Mouse (Mus musculus): Measurements from ENCODE around the gene Tma7.

The Tma7 gene

DNA sequence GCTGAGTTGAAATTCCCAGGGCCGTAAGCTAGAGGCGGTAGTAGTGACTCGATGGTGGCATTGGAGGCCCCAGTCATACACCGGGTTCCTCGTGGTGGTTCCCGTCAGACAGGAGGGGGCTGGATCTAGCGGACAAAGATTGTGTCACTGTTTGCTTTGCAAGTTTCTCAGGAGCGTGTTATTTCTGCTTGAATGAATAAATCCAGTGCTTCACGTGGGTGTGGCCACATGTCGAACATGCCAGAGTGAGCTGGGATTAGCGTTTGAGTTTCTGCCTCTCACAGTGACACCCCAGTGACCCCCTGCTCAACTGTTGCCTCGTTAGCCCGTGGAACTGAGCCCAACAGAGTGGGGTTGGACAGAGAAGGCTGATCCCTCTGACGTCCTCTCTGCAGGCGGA lies 8.1 kb upstream of the Tma7 start:
- in situ Hi-C loops (cut with MboI; ENCODE audit: unreplicated experiment in 2 of 2): loop anchor here in 1 of 2 experiments (25.0 kb wide), 1 partner anchor 1553 kb away; the partner anchor contains the start of genes Cyb561d2, Nprl2, Tmem115 and Zmynd10

DNA sequence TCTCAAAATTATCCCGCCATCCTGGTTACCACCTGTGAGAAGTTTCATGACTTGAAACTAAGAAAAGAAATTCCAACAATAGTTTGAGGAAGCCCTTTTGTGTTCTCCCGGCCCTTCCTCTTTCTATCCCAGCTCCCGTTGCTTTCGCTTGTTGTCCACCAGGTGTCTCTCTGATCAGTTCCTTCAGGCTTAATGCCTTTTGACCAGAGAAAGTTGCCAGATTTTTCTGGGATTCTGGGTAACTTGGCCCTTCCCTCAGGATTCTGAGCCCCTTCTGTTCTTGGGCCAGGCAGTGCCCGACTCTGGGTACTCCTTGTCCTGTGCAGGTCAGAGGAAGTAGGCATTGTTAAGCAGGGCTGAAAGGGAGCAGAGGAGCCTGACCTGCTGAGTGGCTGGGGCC lies 5.6 kb upstream of the Tma7 start:
- in situ Hi-C loops (cut with MboI; ENCODE audit: unreplicated experiment in 2 of 2): loop anchor here in 1 of 2 experiments (25.0 kb wide), 1 partner anchor 1551 kb away; the partner anchor contains the start of genes Cyb561d2, Nprl2, Tmem115 and Zmynd10

DNA sequence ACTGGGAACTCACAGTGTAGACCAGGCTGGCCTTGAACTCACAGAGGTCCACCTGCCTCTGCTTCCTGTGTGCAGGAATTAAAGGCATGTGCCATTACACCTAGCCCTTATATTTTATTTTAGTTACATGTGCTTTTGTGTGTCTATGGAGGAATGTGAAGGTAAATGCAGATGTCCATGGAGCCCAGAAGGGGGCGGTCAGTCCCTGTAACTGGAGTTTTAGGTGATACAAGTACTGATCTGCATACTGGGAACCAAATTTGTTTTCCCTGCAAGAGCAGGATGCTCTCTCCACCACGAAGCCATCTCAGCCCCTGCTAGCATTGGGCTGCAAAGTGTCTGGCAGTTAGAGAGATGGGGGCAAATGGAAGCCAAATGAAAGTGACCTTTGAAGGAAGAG lies 2.5 kb upstream of the Tma7 start:
- in situ Hi-C loops (cut with MboI; ENCODE audit: unreplicated experiment in 2 of 2): loop anchor here in 1 of 2 experiments (25.0 kb wide), 1 partner anchor 1548 kb away; the partner anchor contains the start of genes Cyb561d2, Nprl2, Tmem115 and Zmynd10

DNA sequence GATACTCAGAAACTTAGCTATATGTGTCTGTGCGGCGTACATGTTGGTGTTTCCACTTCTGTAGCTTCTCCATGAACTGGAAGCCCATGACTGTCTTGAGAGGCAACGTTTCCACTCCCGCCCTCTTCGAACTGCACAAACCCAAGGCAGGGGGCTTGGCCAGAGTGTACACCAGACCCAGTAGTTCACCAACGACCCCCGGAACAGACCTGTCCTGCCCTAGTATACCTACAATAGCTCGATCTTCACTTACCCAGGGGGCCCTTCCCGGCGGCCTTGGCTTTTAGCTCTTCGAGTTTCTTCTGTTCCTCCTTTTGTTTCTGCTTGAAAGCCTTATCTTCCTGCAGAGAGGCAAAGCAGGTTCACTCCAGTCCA lies 651 bp downstream of the Tma7 start:
- in situ Hi-C loops (cut with MboI; ENCODE audit: unreplicated experiment in 2 of 2): loop anchor here in 1 of 2 experiments (25.0 kb wide), 1 partner anchor 1544 kb away; the partner anchor contains the start of genes Cyb561d2, Nprl2, Tmem115 and Zmynd10

DNA sequence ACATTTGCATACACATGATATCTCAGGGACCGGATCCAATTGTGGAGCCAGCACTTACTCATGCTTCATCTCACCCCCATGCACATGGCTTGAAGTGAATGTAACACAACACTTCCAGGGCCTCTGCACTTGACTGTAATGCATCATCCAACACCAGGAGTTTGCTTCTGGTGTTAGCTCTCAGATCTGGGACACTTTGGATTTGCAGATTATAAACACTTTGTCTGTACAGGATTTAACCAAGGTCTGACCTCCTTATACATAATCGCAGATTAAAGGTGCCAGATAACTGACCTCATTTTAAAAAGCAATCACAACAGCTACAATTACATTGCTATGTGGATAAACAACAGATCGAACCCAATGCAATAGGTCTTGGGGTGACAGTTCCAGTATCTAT lies 1.9 kb downstream of the Tma7 start:
- in situ Hi-C loops (cut with MboI; ENCODE audit: unreplicated experiment in 2 of 2): loop anchor here in 1 of 2 experiments (25.0 kb wide), 1 partner anchor 1543 kb away; the partner anchor contains the start of genes Cyb561d2, Nprl2, Tmem115 and Zmynd10

DNA sequence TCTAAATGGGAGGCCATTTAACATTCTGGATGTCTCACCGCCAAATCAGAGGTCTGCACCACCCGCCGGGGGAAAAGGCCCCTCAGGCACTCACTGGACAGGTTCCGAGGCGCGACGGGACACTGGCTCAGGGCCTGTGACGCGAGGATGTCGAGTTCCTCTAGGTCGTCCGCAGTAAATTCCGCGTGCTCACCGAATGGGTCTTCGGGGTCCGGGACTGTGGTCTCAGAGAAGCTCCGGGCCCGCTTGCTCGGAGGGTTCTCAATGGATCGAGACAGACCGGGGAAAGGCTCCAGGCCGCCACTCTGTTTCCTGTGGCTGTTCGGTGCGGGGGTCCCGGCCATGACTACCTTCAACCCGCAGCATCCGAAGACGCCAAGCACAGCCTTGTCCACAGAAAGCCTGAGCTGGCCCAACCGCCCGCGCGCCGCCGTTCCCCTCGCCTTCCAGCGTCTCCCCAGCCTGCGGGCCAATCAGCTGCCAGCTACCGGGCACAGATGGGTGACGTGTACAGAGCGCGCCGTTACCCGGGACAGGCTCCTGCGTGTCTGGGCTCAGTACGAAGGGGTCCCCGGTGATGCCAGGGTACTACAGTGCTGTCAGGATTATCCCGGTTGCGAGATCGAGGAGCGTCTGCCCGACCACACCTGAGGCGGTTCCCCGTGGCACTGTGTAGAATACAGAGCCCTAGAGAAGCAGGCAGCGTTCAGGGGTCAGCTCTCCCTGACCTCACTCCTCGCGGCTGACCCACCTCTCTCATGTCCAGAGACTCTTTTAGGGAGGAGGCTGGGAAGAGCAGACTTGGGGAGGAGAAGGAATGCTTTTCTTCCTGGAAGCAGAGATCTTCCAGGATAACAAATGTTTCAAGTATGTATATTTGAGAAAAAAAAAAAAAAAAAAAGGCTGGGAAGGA lies 8.5 kb downstream of the Tma7 start, which contains the start of gene Atrip:
TSS of gene Atrip (minus strand) at position 464 of the 913 bp plus-strand sequence.
- in situ Hi-C loops (cut with MboI; ENCODE audit: unreplicated experiment in 2 of 2): no loop called here

DNA sequence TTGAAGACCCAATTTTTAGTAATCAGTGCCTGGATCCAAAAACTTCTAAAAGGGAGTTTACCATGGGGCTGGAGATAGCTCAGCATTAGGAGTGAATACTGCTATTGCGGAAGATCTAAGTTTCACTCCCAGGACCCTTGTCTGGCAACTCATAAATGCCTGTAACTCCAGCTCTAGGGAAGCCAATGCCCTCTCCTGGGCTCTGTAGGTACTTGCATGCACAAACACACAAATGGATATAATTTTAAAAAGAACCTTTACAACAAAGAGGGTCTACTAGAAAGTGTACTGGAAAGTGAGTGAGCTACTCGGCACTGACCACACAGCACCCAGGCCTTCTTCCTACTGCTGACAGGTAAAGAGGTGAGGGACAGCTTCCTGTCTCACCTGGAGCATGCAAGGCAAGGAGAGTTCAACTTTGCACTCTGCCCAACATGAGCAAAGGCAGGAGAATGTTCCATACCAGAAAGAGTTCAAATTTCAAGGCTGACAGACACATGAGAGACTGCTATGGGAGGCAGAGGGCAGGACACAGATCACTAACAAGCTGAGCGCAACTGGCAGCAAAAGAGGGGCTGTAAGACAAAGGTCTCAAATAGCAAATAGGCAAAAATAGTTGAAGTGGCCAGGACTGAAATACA lies 14.2 kb downstream of the Tma7 start:
- in situ Hi-C loops (cut with MboI; ENCODE audit: unreplicated experiment in 2 of 2): no loop called here

DNA sequence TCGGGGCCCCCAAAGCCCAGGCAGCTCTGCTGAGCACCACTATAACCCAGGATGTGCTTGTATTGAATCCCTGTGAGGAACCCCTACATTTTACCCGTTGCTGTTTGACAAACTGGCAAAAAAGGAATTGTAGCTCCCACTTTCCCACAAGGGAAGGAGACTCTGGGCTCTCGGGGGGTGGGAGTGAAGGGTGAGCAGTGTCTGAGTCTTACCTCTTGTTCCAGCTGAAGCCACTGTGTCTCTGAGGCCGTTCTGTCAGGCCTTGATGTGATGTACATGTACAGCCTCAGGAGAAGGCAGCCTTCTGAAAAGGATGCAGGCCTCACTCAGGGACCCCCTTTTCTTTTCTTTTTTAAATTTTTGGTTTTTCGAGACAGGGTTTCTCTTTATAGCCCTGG lies 21.5 kb downstream of the Tma7 start:
- in situ Hi-C loops (cut with MboI; ENCODE audit: unreplicated experiment in 2 of 2): loop anchor here in 1 of 2 experiments (5.0 kb wide), 1 partner anchor 59 kb away; no protein-coding TSS in a partner anchor

DNA sequence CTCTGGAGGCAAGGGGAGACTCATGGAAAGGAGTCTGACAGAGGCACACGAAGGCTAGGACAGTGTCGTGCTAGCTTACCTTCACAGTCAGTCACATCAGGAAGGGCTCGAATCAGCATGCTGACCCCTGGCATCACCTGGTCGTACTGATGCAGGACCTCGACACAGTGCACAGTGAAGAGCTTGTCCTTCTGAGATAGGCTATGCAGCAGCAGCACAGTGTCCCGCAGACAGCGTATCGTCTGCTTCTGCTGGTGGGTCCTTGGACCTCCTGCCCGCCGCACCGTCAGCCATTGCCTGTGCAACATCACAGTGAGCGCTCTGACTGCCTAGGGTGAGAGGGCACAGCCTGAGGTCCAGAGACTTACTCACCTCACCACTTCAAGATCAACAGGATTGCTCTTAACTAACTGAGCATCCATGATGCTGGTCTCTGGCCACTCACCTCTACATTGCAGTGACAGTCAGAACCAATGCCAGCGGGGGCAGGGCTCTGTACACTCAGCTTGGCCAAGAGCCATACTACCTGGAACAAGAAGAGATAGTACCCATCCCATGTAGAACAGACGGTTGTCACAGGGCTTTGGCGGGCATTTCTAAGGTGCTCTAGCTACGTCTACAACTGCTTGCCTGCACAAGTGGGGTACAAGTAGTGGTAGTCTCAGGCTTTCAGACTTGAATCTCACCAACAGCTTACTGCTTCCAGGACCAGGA lies 22.0 kb downstream of the Tma7 start:
- in situ Hi-C loops (cut with MboI; ENCODE audit: unreplicated experiment in 2 of 2): loop anchor here in 1 of 2 experiments (5.0 kb wide), 1 partner anchor 58 kb away; no protein-coding TSS in a partner anchor

DNA sequence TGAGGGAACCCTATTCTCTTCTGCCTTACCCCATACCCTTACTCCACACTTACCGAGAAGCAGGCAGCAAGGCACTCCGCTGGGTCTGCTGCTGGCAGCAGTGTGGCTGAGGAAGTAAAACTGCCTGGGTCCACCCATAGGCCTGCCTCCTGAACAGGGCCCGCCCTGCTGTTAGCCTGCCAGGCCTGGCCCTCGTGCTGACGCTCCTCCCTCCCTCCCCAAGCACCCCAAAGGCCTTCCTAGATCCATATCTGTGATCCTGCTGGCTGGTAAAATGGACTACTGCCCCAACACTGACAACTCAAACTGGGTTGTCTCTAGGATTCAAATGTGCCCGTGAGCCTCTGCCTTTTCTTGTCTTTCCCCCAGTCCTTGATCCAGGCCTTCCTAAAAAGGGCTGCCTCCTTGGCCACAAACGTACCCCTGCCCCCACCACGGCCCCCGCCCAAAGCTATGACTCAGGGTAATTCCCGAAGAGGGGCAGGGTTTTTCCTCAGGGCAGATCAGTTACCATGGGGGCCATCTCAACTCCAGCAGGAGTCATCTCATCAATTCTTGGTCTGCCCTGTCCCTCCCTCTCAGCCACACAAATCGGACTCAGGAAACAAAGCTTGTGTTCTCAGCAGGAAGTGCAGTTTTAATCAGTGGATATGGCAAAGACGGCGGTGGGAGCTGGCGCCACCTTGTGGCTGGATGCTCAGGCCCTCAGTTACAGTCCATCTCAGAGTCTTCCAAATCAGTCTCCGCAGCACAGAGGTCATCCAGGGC lies 23.1 kb downstream of the Tma7 start, which contains the start of gene Trex1:
TSS of gene Trex1 (minus strand) at position 599 of the 768 bp plus-strand sequence.
- in situ Hi-C loops (cut with MboI; ENCODE audit: unreplicated experiment in 2 of 2): no loop called here

DNA sequence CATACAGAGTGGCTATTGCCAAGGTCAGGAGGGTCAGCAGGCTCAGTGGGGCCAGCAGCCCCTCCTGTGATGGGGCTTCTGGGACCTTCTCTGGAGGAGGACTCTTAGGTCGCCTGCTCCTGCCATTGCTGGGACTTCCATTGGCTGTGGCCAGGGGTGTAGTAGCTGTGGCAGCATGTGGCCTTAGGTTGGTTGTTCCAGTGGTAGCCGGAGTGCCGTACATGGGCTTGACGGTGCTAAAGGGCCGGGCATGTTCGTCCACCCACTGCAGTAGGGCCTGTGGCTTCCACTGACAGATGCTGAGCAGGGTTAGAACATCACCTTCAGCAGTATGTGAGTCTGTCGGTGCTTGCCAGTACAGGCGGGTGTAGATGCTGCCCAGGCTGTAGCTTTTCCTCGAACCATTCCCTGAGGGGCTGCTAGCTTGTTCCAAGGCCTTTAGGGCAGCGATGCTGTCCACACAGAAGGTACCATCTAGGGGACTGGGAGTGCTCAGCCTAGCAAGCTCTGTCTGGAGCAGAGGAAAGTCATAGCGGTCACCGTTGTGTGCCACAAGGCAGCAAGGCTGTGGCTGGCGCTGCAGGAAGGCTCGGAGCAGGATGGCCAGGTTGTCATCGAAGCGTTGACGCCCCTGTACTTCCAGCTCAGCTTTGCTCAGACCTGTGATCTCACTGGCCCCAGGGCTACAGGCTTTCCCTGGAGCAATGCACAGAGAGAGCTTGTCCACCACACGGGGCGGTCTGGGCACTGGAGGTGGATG lies 24.2 kb downstream of the Tma7 start:
- in situ Hi-C loops (cut with MboI; ENCODE audit: unreplicated experiment in 2 of 2): no loop called here

DNA sequence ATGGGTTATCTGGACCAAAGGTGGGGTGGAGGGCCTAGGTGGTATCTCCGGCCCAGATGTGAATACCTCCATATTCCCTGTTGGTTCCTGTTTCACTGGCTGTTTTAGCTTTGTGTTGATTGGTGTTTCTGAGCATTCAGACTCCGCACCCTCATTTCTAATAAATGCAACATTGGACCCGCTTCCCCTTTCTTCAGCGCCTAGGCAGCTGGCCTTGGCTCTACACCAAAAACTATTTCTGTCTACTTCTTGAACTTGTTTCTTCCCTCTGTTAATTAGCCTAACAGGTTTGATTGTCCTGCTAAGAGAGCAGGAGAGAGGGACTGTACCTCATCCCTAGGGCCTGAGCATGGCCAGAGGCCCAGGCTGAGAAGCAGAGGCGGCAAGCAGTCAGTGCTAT lies 24.8 kb downstream of the Tma7 start:
- in situ Hi-C loops (cut with MboI; ENCODE audit: unreplicated experiment in 2 of 2): no loop called here

DNA sequence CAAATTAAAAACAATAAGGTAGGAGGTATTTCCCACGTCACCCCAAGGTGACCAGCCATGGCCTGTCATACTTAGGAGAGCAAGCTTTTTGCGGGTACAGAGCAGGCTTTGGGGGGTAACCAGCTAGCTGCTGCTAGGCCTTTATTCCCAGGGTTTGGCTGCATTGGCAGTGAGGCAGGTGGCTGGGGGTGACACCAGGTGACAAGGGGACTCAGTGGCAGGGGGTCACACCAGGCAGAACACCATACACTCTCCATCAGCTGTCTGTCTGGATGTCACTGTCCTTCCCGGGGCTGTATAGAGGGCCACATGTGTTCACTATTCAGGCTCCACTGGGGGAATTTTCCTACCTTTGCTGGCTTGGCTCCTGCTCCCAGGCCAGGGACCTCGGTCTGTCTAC lies 25.5 kb downstream of the Tma7 start:
- in situ Hi-C loops (cut with MboI; ENCODE audit: unreplicated experiment in 2 of 2): no loop called here

DNA sequence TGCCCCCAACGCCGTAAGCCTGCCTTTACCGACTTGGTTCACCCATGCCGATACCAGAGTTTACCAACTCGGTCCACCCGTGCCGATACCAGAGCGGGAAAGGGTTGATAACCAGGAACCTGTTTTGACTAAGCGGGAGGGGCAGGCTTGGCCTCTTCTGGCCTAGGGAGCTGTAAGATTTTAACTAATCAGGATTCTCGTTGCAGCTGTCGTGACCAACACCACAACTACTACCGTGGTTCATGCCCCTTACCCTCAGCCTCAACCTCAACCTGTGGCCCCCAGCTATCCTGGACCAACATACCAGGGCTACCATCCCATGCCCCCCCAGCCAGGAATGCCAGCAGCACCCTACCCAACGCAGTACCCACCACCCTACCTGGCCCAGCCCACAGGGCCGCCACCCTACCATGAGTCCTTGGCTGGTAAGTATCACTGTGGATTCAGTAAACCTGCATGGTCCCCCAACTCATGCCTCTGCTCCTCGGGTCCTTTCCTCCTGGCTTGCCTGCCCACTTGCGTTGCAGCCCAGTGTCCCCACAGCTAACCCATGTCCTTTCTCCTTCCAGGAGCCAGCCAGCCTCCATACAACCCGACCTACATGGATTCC lies 26.2 kb downstream of the Tma7 start:
- in situ Hi-C loops (cut with MboI; ENCODE audit: unreplicated experiment in 2 of 2): no loop called here

DNA sequence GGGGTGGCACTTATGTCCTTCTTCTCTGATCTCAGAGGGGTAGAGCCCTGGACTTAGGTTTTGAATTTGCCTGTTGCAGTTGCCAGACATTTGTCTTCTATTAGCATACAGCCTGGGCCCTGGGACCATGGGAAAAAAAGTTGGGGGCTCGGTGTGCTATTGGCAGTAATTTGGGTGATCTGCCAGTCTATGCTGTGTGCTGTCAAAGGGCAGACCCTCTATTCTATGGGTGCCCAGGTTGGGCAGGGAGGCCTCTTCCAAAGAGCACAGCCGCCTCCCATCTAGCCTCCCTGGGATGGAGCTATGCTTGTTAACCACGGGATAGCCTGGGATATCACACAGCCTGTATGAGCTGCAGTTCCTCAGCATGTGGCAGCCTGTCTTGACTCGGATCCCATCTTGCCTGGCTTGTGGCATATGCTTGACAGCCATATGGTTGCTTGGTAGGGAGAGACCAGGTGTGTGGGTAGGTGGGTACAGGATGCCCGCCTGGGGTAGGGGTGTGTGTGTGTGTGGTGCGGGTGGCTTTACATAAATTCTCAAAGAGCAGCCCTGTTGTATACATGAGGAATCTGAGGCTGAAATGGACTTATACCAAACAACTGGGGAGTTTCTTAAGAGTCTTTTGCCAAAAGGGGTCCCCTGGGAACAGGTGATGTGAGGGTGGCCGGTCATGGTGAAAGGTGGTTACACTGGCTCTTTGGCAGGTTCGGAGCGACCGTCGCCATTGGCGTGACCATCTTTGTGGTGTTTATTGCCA lies 26.9 kb downstream of the Tma7 start:
- in situ Hi-C loops (cut with MboI; ENCODE audit: unreplicated experiment in 2 of 2): no loop called here

DNA sequence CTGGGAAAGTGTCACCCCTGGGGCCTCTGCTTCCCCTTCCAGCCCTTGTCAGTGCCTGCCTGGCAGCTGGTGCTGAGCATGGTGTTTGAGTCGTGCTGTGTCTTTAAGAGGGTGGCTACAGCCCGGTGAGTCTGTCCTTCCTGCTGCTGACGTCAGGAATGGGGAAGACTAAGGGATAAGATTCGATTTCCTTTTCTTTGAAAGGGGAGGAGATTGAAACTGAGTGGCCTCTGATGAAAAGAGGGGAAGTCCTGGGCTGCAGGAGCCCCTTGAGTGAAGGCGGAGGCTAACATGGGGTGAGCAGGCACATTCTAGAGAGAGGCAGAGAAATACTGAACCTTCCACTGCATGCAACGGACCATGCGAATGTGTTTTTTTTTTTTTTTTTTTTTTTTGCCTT lies 27.7 kb downstream of the Tma7 start:
- in situ Hi-C loops (cut with MboI; ENCODE audit: unreplicated experiment in 2 of 2): no loop called here

DNA sequence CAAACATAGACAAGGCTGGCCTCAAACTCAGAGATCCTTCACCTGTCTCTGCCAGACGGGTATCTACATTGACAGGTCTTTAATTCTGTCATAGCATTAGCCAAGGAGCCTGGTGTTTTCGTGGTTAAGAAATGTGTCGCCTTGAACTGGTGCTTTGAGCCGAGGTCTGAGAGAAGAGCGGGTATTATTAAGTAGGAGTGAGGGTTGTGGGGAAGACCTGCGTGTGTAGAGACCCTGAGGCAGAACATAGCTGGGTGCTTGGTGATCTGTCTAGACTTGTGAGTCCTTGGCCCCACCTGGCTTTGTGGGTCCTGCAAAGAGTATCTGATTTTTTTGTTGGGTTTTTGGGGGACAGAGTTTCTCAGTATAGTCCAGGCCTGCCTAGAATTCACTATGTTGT lies 28.5 kb downstream of the Tma7 start:
- in situ Hi-C loops (cut with MboI; ENCODE audit: unreplicated experiment in 2 of 2): no loop called here

DNA sequence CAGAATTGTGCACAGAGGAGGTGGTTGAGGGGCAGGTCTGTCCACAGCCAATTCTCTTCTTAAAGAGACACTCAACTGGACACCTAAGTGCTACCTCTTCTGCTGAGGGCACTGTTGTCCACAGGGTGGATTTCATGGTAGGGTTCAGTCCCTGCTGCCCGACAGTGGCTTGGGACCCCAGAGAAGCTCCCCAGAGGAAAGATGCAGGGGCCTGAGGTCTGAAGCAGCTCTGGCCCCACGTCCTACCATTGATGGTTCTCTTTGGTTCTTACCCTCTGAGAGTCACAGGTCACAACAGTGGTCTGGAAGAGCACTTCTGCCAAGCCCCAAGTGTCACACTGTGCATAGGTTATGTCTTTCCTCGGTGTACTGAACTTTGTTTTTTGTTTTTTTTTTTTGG lies 29.0 kb downstream of the Tma7 start:
- in situ Hi-C loops (cut with MboI; ENCODE audit: unreplicated experiment in 2 of 2): no loop called here
